Mouse (Mus musculus) myocyte (in vitro differentiated cells): Measurements from ENCODE around the gene Hnrnpab. TPM values are rescaled to one million over a fixed set of nuclear protein-coding genes. Genes with fewer than 3 reads are reported as not detected.

Source experiments
- H3K27me3 ChIP-seq: one replicate; pipeline ENCODE4 v1.6.1; 2011; ENCODE audit not compliant: control insufficient read depth, insufficient read depth, insufficient read length
- H3K36me3 ChIP-seq: one replicate; pipeline ENCODE4 v1.6.1; 2011; ENCODE audit not compliant: control insufficient read depth, insufficient read depth
- H3K4me2 ChIP-seq: one replicate; pipeline ENCODE4 v1.6.1; 2011; ENCODE audit warnings: low read depth, control low read depth
- H3K4me3 ChIP-seq: one replicate; pipeline ENCODE4 v1.5.1; 2011; ENCODE audit warnings: mild to moderate bottlenecking, control low read depth, moderate library complexity
- H3K79me2 ChIP-seq: one replicate; pipeline ENCODE4 v1.6.1; 2011; ENCODE audit not compliant: control insufficient read depth, insufficient read depth
- H3ac ChIP-seq: one replicate; pipeline ENCODE4 v1.6.1; 2011; ENCODE audit not compliant: control insufficient read depth, insufficient read length
- CEBPB ChIP-seq: IDR thresholded peaks from 2 replicates; pipeline ENCODE4 v1.6.1; 2011; ENCODE audit warnings: mild to moderate bottlenecking, moderate library complexity; ENCODE audit not compliant: poor library complexity, insufficient read depth, severe bottlenecking
- E2F4 ChIP-seq: IDR thresholded peaks from one replicate; pipeline ENCODE4 v1.6.1; 2011; ENCODE audit warnings: mild to moderate bottlenecking, control low read depth, moderate library complexity; ENCODE audit not compliant: insufficient read depth
- MAX ChIP-seq: IDR thresholded peaks from one replicate; pipeline ENCODE4 v1.6.1; 2011; ENCODE audit warnings: low read depth, mild to moderate bottlenecking, control low read depth
- MYOD1 ChIP-seq, 3 experiments: IDR thresholded peaks; one replicate each; pipeline ENCODE4 v1.6.1; 2011; ENCODE audit warnings: control low read depth in 2 of 3, low read depth in 2 of 3, mild to moderate bottlenecking in 2 of 3, moderate library complexity in 1 of 3; ENCODE audit not compliant: insufficient read length in 2 of 3, control insufficient read depth in 1 of 3
- MYOG ChIP-seq, 3 experiments: IDR thresholded peaks; one replicate each; pipeline ENCODE4 v1.6.1; 2011; ENCODE audit warnings: control low read depth in 2 of 3, low read depth in 2 of 3, mild to moderate bottlenecking in 2 of 3; ENCODE audit not compliant: insufficient read length in 2 of 3, control insufficient read depth in 1 of 3, insufficient read depth in 1 of 3
- POLR2A ChIP-seq: IDR thresholded peaks from one replicate; pipeline ENCODE4 v1.6.1; 2011; ENCODE audit warnings: low read depth, mild to moderate bottlenecking, control low read depth, moderate library complexity; ENCODE audit not compliant: insufficient read length
- POLR2AphosphoS2 ChIP-seq: IDR thresholded peaks from one replicate; pipeline ENCODE4 v1.6.1; 2011; ENCODE audit warnings: low read depth, control low read depth; ENCODE audit not compliant: insufficient read length
- REST ChIP-seq: IDR thresholded peaks from one replicate; pipeline ENCODE4 v1.6.1; 2011; ENCODE audit warnings: mild to moderate bottlenecking, control low read depth, moderate library complexity; ENCODE audit not compliant: insufficient read depth, insufficient read length
- SRF ChIP-seq: IDR thresholded peaks from one replicate; pipeline ENCODE4 v1.6.1; 2011; ENCODE audit warnings: low read depth; ENCODE audit not compliant: control insufficient read depth, insufficient read length
- TCF12 ChIP-seq: IDR thresholded peaks from one replicate; pipeline ENCODE4 v1.6.1; 2011; ENCODE audit warnings: mild to moderate bottlenecking, control low read depth; ENCODE audit not compliant: poor library complexity, insufficient read depth, severe bottlenecking
- TCF3 ChIP-seq: IDR thresholded peaks from one replicate; pipeline ENCODE4 v1.6.1; 2011; ENCODE audit warnings: low read depth, control low read depth; ENCODE audit not compliant: insufficient read length
- USF1 ChIP-seq: IDR thresholded peaks from one replicate; pipeline ENCODE4 v1.6.1; 2011; ENCODE audit warnings: low read depth, mild to moderate bottlenecking, control low read depth, moderate library complexity
- polyA plus RNA-seq: library from polyadenylated mRNA; unstranded; fragments of >200 nt; fragmentation: generic; extraction: Trizol; gene quantifications from one replicate; pipeline ENCODE4 v1.2.1, GENCODE M21; 2012; ENCODE audit warnings: missing spikeins

Gene Hnrnpab
- polyA plus RNA-seq, 1 experiment: 371 TPM

DNA sequence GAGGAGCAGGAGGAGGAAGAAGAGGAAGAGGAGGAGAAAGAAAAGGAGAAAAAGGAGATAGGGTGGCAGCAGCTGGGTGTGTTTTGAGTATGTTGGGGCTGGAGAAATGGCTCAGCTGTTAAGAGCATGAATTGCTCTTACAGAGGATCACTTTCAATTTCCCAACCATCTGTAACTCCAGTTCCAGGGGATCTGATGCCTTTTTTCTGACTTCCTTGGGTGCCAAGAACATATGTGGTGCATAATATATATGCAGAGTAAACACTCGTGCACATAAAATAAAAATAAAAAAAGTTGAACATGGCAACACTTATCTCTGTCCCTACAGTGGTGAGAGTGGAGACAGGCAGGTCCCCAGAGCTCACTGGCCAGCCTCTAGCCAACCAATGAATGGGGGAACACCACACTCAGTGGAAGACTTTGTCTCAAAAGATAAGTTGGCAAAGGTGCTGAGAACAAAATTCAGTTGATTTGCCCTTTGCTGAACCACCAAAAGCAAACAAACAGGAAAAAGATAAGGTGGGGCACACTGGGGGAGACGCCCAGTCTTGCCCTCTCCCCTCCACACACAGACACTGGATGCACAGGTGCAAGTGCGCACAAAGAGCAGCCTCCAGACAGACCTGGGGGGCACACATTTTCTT, 2.7 kb upstream of the Hnrnpab start:
- TF ChIP-seq MYOD1 (IDR thresholded peaks at IDR 0.05; ENCODE audit: control insufficient read depth in 1 of 3, insufficient read length in 2 of 3, low read depth in 2 of 3): no peak
- Histone ChIP-seq H3K4me2 (no peak overlapping the region), H3K27me3 (no peaks in the 10 kb centered on the region), H3ac (no peak overlapping the region), H3K36me3 (peaks cover 11% of the 10 kb centered on the region), H3K79me2 (peaks cover 20% of the 10 kb centered on the region), H3K4me3 (no peak overlapping the region)

DNA sequence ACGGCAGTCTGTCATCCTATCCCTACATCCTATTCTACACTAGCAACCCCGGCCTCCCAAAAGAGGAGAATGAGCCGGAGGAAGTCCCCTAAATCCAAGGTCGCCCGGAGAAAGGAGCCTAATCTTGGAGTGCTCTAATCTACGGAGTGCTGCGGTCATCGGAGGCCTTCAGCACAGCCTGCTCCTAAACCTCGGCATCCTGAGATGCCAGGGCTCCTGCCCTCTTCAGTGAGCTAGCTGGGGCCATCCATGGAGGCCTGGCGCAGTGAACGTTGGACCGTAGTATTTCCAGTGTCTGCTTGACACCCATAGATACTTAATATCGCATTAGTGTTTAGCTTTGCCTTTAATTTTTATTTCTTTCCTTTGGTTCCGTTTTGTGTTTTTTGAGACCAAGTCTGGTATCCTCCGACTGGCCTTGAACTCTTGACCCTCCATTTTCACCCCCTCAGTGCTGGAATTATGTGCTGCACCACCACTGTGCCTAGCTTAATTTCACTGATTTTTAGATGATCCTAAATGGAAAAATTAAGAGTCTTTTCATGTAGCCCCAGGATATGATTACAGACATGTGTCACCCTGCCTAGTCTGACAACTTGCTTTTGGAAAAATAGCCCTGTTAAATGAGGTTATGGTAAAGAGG, 570 bp upstream of the Hnrnpab start:
- Histone ChIP-seq H3K4me2 (peak overlapping the region; percentile 96), H3K36me3 (peaks cover 33% of the 10 kb centered on the region), H3ac (peak overlapping the region; percentile 85), H3K79me2 (peaks cover 42% of the 10 kb centered on the region), H3K27me3 (no peaks in the 10 kb centered on the region), H3K4me3 (peak overlapping the region; percentile 67)
- TF ChIP-seq MYOG (IDR thresholded peaks at IDR 0.05; ENCODE audit: control insufficient read depth in 1 of 3, insufficient read depth in 1 of 3, insufficient read length in 2 of 3, low read depth in 2 of 3): no peak

DNA sequence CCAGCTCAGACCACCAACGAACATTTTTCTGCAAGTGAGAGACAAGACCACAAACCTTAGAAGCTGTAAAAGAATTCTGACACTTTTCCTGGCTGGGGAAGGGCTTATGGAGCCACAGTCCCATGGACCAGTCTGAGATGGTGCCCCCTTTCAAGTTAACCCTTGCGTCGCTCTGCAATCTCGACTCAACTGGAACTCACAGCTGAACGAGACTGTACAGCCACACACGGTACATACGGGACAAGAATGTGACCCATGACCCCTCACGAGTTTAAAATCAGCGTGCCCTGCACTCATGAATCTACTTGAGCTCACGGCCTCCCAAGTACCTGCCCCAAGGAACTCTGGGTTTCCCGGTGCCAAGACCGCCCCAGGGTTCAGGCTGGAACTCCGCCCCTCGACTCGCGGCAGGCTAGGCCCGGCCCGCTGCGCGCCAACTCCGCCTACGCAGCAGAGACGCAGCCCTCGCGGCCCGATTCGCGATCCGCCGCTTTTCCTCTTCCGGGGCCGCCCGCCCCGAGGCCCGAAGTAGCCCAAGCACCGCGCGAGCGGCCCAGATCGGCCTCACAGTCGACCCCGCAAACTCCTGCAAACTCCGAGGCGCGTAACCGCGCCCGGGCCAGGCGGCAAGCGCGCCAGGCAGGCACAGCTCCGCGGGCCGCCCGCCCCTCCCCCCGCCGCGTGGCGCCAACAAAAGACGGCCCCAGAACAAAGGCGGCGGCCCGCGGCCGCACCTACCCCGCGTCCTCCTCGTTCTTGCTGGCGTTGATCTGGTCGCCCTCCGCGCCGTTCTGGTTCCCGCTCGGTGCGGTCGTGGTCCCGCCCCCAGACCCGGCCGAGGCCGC, 823 bp downstream of the Hnrnpab start:
- H3K4me2 ChIP-seq: peak overlapping the region; percentile 96
- TF ChIP-seq SRF (no peak), USF1 (no peak), MYOD1 (IDR thresholded peaks at IDR 0.05; ENCODE audit: control insufficient read depth in 1 of 3, insufficient read length in 2 of 3, low read depth in 2 of 3) (no peak), CEBPB (no peak), POLR2AphosphoS2 (peak; percentile 56), POLR2A (peak; percentile 54), MAX (no peak), TCF12 (no peak), MYOG (IDR thresholded peaks at IDR 0.05; ENCODE audit: control insufficient read depth in 1 of 3, insufficient read depth in 1 of 3, insufficient read length in 2 of 3, low read depth in 2 of 3) (peak in 1 of 3 experiments; percentile 16), REST (no peak), E2F4 (peak; percentile 42), TCF3 (no peak)
- H3K4me3 ChIP-seq: peak overlapping the region; percentile 67
- H3ac ChIP-seq: peak overlapping the region; percentile 85
- peaks cover 46% of the 10 kb centered on the region for H3K36me3 ChIP-seq
- no peaks in the 10 kb centered on the region for H3K27me3 ChIP-seq
- H3K79me2 ChIP-seq: peaks cover 53% of the 10 kb centered on the region

DNA sequence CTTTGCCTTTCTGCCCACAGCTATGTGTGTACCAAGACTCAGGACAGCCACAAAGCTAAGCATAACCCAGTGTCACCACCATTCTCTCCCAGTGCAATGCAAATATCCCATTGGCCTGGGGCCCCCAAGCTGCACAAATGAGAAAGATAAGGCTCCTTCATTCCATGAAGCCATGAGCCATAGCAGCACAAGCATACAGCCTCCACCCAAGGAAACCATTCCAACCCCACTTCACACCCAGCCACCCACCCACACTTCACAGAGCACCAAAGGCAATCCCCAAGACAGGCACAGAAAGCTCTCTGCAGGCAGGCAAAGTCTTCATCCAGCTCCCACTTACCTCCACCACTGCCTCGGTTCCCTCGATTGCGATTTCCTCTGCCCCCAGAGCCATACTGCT, 4.4 kb downstream of the Hnrnpab start:
- H3K4me3 ChIP-seq: no peak overlapping the region
- H3K27me3 ChIP-seq: no peaks in the 10 kb centered on the region
- H3K36me3 ChIP-seq: peaks cover 78% of the 10 kb centered on the region
- TF ChIP-seq MYOG (IDR thresholded peaks at IDR 0.05; ENCODE audit: control insufficient read depth in 1 of 3, insufficient read depth in 1 of 3, insufficient read length in 2 of 3, low read depth in 2 of 3) (no peak), USF1 (no peak), TCF12 (no peak), POLR2A (peak; percentile 19), CEBPB (no peak)
- no peak overlapping the region for H3ac ChIP-seq
- H3K79me2 ChIP-seq: peaks cover 58% of the 10 kb centered on the region
- no peak overlapping the region for H3K4me2 ChIP-seq

DNA sequence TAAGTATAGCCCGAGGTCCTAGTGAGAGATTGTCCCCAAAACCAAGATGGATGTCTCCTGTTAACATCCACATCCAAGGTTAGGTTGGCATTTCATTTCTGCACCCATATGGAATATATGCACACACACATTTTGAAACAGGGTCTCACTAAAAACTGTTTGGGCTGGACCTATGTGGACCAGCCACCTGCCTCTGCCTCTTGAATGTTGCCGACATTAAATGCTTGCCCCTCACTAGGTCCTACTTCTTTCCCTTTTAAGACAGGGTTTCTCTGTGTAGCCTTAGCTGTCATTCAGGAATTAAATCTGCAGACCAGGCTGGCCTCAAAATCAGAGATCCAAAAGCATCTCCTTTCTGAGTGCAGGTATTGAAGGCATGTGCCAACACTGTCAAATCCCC, 9.1 kb downstream of the Hnrnpab start:
- Histone ChIP-seq H3K4me3 (no peak overlapping the region), H3K36me3 (peaks cover 92% of the 10 kb centered on the region), H3K27me3 (no peaks in the 10 kb centered on the region), H3K4me2 (no peak overlapping the region), H3K79me2 (peaks cover 20% of the 10 kb centered on the region), H3ac (no peak overlapping the region)
- TF ChIP-seq MYOG (IDR thresholded peaks at IDR 0.05; ENCODE audit: control insufficient read depth in 1 of 3, insufficient read depth in 1 of 3, insufficient read length in 2 of 3, low read depth in 2 of 3) (no peak), MYOD1 (IDR thresholded peaks at IDR 0.05; ENCODE audit: control insufficient read depth in 1 of 3, insufficient read length in 2 of 3, low read depth in 2 of 3) (no peak), USF1 (no peak), TCF12 (no peak), POLR2A (no peak), TCF3 (no peak), REST (no peak), SRF (no peak), CEBPB (no peak)
